Mouse (Mus musculus): ENCODE measurements around the gene Orai3. TPM values are rescaled to one million over a fixed set of nuclear protein-coding genes. Genes with fewer than 3 reads are reported as not detected.

Orai3 gene
- total and polyA plus RNA-seq, 3 experiments, result 37.5 to 47.2 TPM; not detected in 1

GRCm38 (mm10) chr7:127822494-127822893, 52.9 kb downstream of the Orai3 start:
- no peak for TF ChIP-seq NELFE (IDR thresholded peaks at IDR 0.05; ENCODE audit: low read depth, low read length)
- H3K27ac ChIP-seq (ENCODE audit: control insufficient read depth, low read depth, low read length), result no peak overlapping the region

GRCm38 (mm10) chr7:127823236-127824171, 53.9 kb downstream of the Orai3 start:
- Histone ChIP-seq H3K9ac (ENCODE audit: control insufficient read depth, low read depth, low read length, poor library complexity, severe bottlenecking) (no peak overlapping the region), H3K27me3 (ENCODE audit: control insufficient read depth in 1 of 2, insufficient read depth in 2 of 2, low read length in 2 of 2) (no peaks in the 10 kb centered on the region), H3K4me3 (ENCODE audit: control insufficient read depth in 1 of 2, insufficient read depth in 1 of 2, low read depth in 2 of 2, low read length in 2 of 2) (no peak overlapping the region), H3K36me3 (ENCODE audit: control insufficient read depth in 1 of 2, insufficient read depth in 2 of 2, low read length in 2 of 2) (no peaks in the 10 kb centered on the region), H3K79me2 (ENCODE audit: control insufficient read depth, insufficient read depth, low read length, poor library complexity) (no peaks in the 10 kb centered on the region), H3K4me1 (ENCODE audit: control insufficient read depth in 1 of 2, insufficient read depth in 2 of 2, low read length in 2 of 2) (no peaks in the 10 kb centered on the region), H3K27ac (ENCODE audit: control insufficient read depth, low read depth, low read length) (no peak overlapping the region), H3K9me3 (replicated peaks; ENCODE audit: insufficient read depth, low read length) (no peaks in the 10 kb centered on the region)
- TF ChIP-seq BHLHE40 (IDR thresholded peaks at IDR 0.05; ENCODE audit: borderline replicate concordance, low read depth, low read length), result no peak
- no peak for TF ChIP-seq ETS1 (IDR thresholded peaks at IDR 0.05; ENCODE audit: low read depth, low read length)
- TF ChIP-seq ZNF384 (IDR thresholded peaks at IDR 0.05; ENCODE audit: low read depth, low read length), result no peak
- no peak for TF ChIP-seq JUND (IDR thresholded peaks at IDR 0.05; ENCODE audit: low read depth, low read length)
- no peak for TF ChIP-seq CHD1 (IDR thresholded peaks at IDR 0.05; ENCODE audit: low read depth, low read length)
- no peak for TF ChIP-seq POLR2AphosphoS5 (IDR thresholded peaks at IDR 0.05; ENCODE audit: borderline replicate concordance, low read depth, low read length)
- TF ChIP-seq NRF1 (IDR thresholded peaks at IDR 0.05; ENCODE audit: insufficient read depth, low read depth, low read length, poor library complexity, severe bottlenecking), result no peak
- TF ChIP-seq GATA1 (IDR thresholded peaks at IDR 0.05; ENCODE audit: low read depth, low read length), result no peak
- DNase-seq (ENCODE audit: low read depth, low spot score), result no peak

More at GRCm38 (mm10) chr7:127822494-127822893, 52.9 kb downstream of the Orai3 start:
- Histone ChIP-seq H3K9me3 (replicated peaks; ENCODE audit: insufficient read depth, low read length) (no peaks in the 10 kb centered on the region), H3K36me3 (ENCODE audit: control insufficient read depth in 1 of 2, insufficient read depth in 2 of 2, low read length in 2 of 2) (no peaks in the 10 kb centered on the region), H3K9ac (ENCODE audit: control insufficient read depth, low read depth, low read length, poor library complexity, severe bottlenecking) (no peak overlapping the region), H3K27me3 (ENCODE audit: control insufficient read depth in 1 of 2, insufficient read depth in 2 of 2, low read length in 2 of 2) (no peaks in the 10 kb centered on the region), H3K4me1 (ENCODE audit: control insufficient read depth in 1 of 2, insufficient read depth in 2 of 2, low read length in 2 of 2) (no peaks in the 10 kb centered on the region), H3K79me2 (ENCODE audit: control insufficient read depth, insufficient read depth, low read length, poor library complexity) (no peaks in the 10 kb centered on the region), H3K4me3 (ENCODE audit: control insufficient read depth in 1 of 2, insufficient read depth in 1 of 2, low read depth in 2 of 2, low read length in 2 of 2) (no peak overlapping the region)
- no peak for DNase-seq (ENCODE audit: low read depth, low spot score)

DNA sequence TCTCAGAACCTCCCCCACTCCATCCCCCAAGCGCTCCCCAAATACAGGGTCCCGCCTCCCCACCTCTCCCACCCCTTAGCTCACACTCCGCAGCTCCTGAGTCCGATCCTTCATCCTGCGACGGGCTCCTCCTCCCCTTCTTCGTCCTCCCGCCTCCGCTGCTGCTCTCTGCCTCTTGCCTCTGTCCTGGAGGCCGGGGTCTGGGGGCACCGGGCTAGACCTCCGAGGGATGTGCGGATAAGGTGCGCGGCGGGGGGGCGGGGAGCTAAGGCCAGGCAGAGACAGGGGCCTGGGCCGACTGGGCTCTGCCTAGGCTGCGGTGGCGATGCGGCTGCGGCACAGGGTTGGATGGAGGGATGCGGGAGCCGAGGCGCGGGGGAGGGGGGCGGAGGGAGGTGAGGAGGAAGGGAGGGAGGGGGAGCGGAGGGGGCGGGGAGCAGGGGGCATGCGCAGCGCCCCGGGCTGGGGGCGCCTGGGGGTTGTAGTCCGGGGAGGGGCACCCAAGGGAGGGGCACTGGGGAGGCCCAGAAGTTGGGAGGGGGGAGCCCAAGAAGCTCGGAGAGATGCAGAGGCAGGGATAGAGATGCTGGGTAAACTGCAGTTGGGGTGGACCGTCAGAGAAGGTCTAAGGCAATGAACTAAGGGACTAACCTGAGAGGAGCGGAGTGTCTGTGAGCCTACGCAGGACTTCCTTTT, 54.7 kb downstream of the Orai3 start, which contains the start of the genes Stx4a and Stx1b:
Gene Stx4a, plus strand, starts transcription at position 119 of the 696 bp plus-strand sequence.
Gene Stx1b, minus strand, starts transcription at position 374 of the 696 bp plus-strand sequence.
- H3K27me3 ChIP-seq (ENCODE audit: control insufficient read depth in 1 of 2, insufficient read depth in 2 of 2, low read length in 2 of 2), result no peaks in the 10 kb centered on the region
- H3K27ac ChIP-seq (ENCODE audit: control insufficient read depth, low read depth, low read length), result no peak within 1 kb of the TSS
- DNase-seq (ENCODE audit: low read depth, low spot score), result no peak
- H3K9ac ChIP-seq (ENCODE audit: control insufficient read depth, low read depth, low read length, poor library complexity, severe bottlenecking), result no peak within 1 kb of the TSS
- H3K79me2 ChIP-seq (ENCODE audit: control insufficient read depth, insufficient read depth, low read length, poor library complexity), result no peaks in the 10 kb centered on the region
- H3K4me1 ChIP-seq (ENCODE audit: control insufficient read depth in 1 of 2, insufficient read depth in 2 of 2, low read length in 2 of 2), result no peaks in the 10 kb centered on the region
- H3K36me3 ChIP-seq (ENCODE audit: control insufficient read depth in 1 of 2, insufficient read depth in 2 of 2, low read length in 2 of 2), result no peaks in the 10 kb centered on the region
- H3K4me3 ChIP-seq (ENCODE audit: control insufficient read depth in 1 of 2, insufficient read depth in 1 of 2, low read depth in 2 of 2, low read length in 2 of 2), result no peak within 1 kb of the TSS
- H3K9me3 ChIP-seq (replicated peaks; ENCODE audit: insufficient read depth, low read length), result no peaks in the 10 kb centered on the region
- TF ChIP-seq BHLHE40 (IDR thresholded peaks at IDR 0.05; ENCODE audit: borderline replicate concordance, low read depth, low read length) (no peak), TAL1 (IDR thresholded peaks at IDR 0.05; ENCODE audit: low read length) (no peak), ZMIZ1 (IDR thresholded peaks at IDR 0.05; ENCODE audit: low read depth, low read length) (no peak), MYB (IDR thresholded peaks at IDR 0.05; ENCODE audit: low read depth, low read length) (no peak), CHD2 (IDR thresholded peaks at IDR 0.05; ENCODE audit: low read length) (no peak), RAD21 (IDR thresholded peaks at IDR 0.05; ENCODE audit: low read depth, low read length) (no peak), UBTF (IDR thresholded peaks at IDR 0.05; ENCODE audit: borderline replicate concordance, insufficient read depth, low read depth, low read length) (no peak), MEF2A (IDR thresholded peaks at IDR 0.05; ENCODE audit: extremely low read depth, insufficient replicate concordance, low read depth, low read length, poor library complexity, severe bottlenecking) (no peak), GABPA (IDR thresholded peaks at IDR 0.05; ENCODE audit: low read depth, low read length) (no peak), ZNF384 (IDR thresholded peaks at IDR 0.05; ENCODE audit: low read depth, low read length) (no peak), GATA1 (IDR thresholded peaks at IDR 0.05; ENCODE audit: low read depth, low read length) (no peak), ELF1 (IDR thresholded peaks at IDR 0.05; ENCODE audit: low read depth, low read length) (no peak), CTCF (IDR thresholded peaks at IDR 0.05 in 2 of 3, conservative IDR thresholded peaks at IDR 0.05 in 1 of 3; ENCODE audit: control insufficient read depth in 1 of 3, insufficient read depth in 1 of 3, low read depth in 2 of 3, low read length in 3 of 3, poor library complexity in 1 of 3, severe bottlenecking in 1 of 3) (no peak), NELFE (IDR thresholded peaks at IDR 0.05; ENCODE audit: low read depth, low read length) (no peak)
